Mouse (Mus musculus) stomach, postnatal 0 days (tissue): ENCODE measurements at regions not wholly inside any gene's neighbourhood (a gene's known extent, or its start where the extent isn't known, plus 50 kb on each side); places are given as distances from the start of the nearest gene placed in this dataset.

Source experiments
- CTCF ChIP-seq: IDR thresholded peaks from 2 replicates; pipeline ENCODE4 v1.5.1; 2016; ENCODE audit warnings: antibody characterized with exemption, low read depth, mild to moderate bottlenecking, moderate library complexity
- EP300 ChIP-seq: optimal IDR thresholded peaks from 2 replicates; pipeline ENCODE3; 2016; ENCODE audit warnings: antibody characterized with exemption

DNA sequence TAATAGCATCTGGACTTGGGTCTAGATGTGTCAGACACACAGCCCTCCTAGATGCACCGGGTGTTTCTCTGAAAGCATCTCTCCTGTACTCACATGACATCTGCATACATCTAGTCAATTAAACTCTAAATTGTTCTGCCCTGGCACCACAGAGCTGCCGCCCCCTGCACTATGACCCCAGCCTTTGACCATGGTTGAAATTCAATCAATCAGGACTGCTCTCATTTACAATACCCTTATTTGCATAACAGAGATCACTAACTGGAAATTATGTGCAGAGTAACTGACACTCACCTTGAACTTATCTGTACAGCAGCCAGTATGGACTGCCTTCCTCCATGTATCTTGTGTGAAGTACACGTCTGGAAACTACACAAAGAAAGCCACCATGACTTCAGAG is 193.5 kb upstream of the Arpp21 start:
- TF ChIP-seq CTCF (no peak), EP300 (no peak)
